Mouse (Mus musculus) spleen, postnatal 4 days (tissue): Measurements from ENCODE around the gene Ankrd13d.
A peak's percentile ranks its signal among the peaks of the same experiment; 100 is the strongest.

ENCODE experiments used
- DNase-seq, 2 experiments: peaks; one replicate each; pipeline ENCODE4 v3.0.0; 2022; ENCODE audit warnings: low spot score in 2 of 2

Gene Ankrd13d

DNA sequence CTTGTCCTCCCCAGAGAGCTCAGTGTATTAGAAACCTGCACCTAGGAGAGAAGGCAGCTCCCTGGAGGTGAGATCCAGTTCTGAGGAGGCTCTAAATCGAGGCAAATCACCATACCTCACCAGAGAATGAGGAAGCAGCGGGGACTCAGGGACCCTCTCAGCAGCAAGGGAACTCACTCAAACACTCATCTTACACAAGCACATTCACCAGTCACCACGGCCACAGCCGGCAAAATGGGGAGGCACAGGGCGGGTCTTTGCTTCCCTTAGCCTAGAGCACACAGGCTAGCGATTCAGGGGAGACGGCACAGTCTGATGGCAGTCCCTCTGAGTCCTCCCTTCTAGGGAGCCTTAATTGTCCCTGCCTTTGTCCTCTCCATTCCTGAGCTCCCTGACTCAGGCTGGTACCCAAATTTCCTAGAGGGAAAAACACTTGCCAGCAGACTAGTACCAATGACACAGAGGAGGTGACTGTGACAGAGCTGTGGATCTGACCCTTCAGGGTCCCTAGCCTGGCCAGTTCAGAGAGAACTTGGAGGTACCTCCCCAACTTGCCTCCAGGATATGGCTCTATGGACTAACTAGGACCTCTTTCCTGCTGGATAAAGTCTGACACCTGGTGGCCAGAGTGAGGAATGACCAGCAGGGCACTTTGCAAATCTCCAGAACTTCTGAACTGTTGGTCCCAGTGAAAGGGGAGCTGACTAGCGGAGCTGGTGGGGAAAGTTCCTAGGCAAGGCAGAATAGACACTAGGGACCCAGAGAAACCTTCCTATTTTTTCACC is 54.9 kb downstream of the Ankrd13d start:
- peak; percentile 74 to 88 for DNase-seq

DNA sequence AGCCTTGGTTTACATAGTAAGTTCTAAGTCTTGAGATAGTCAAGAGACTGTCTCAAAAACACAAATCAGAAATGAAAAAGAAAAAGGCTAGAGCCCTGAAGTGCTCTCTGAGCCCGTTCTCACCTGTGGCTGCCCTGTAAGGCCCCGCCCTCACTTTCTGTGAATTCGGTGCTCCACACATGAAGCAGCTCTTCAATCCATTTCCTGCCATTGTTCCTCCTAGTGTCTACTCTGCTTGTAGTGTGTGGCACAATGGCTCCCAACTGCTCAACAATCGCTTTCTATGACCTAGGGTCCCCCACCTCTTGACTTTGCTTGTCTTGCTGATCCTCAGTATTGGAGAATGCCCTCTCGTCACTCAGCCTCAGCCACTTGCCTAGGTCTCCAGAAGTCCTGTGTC is 55.5 kb downstream of the Ankrd13d start:
- DNase-seq: no peak

DNA sequence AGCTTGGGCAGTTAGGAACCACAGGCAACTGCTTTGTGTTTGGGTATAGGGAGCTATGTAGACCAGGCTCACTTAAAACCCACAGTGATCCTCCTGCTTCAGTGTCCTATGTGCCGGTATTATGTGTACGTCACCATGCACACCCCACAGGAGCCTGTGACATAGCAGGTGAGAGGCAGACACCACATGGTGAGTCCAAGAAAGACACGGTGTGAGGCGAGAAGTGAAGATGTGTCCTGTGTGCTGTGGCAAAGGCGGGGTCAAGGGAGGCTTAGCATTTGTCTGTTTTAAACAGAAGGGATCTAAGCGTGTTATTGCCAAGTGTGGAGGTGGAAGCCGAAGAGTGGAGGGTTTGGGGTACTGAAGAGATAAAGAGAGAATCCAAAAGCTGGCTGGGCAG is 56.2 kb downstream of the Ankrd13d start:
- DNase-seq: no peak

DNA sequence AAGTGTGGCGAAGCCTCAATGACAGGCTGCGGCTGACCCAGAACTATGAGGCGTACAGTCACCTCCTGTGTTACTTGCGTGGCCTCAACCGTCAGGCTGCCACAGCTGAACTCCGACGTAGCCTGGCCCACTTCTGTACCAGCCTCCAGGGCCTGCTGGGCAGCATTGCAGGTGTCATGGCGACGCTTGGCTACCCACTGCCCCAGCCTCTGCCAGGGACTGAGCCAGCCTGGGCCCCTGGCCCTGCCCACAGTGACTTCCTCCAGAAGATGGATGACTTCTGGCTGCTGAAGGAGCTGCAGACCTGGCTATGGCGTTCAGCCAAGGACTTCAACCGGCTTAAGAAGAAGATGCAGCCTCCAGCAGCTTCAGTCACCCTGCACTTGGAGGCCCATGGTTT is 60.8 kb downstream of the Ankrd13d start:
- peak in 1 of 2 experiments; percentile 48 for DNase-seq

DNA sequence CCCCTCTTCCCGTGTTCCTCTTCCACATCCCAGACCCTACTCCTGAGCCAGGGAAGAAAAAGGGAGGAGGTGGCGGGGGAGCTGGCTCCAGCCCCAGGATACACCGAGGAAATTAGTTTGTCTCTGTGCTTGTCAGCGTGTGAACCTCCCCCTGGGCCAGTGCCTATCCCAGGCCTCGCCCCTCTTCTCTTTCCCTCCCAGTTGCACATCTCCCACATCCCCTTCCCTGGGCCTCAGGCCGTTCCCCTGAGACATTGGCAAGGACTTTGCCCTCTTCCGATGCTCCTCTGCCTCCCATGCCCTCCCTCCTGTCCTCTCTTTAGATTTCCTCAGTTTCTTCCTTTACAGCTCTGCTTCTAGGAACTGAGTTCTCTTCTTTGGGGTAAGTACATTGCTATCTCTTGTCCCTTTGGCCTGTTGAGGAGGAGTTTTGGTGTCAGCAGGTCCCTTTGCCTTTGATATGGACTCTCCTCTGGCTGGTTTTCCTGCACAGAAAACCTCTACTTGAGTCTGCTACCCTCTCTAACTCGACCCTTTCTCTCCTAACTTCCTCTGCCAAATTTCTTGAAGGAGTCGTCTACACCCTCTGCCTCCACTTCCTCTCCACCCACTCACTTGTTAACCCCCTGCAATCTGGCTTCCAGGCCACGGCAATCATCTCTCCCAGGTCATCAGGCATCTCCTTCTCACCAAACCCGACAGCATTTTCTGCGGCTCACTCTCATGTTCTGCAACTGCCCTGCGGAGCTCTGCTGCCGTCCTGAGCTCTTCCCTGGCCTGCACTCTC is 61.8 kb downstream of the Ankrd13d start:
- DNase-seq: peak in 1 of 2 experiments; percentile 67

DNA sequence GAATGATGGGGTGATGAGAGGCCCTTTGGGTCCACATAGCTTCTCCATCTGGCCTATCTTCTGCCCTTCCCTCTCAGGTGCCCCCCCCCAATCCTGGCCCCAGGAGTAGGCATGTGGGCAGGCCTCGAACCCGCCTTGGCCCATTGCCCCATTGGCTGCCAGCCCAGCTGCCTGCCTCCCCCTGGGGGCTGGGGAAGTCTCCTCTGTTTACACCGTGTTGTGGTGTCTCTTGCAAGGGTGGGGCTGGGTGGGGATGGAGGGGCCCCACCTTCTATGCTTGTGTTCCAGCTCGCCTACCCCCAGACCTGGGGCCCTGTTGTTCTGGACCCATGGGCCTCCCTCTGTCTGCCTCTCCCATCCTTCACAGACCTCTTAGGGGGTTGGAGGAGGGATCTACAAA is 62.5 kb downstream of the Ankrd13d start:
- DNase-seq: peak in 1 of 2 experiments; percentile 57
